Mouse (Mus musculus) kidney, postnatal 0 days (tissue): ENCODE measurements around the gene Anp32a. TPM values are rescaled to one million over a fixed set of nuclear protein-coding genes. Genes with fewer than 3 reads are reported as not detected.
A peak's percentile ranks its signal among the peaks of the same experiment; 100 is the strongest.

ENCODE experiments used
- ATAC-seq: fragments of 200-750 bp; cut with Nextera tagmentation; replicated peaks from 2 replicates; pipeline ENCODE4 v1.8.0; 2017; ENCODE audit warnings: low read depth, moderate number of reproducible peaks, moderate TSS enrichment, moderate library complexity; ENCODE audit not compliant: low FRiP score
- DNase-seq: peaks from one replicate; pipeline ENCODE4 v3.0.0-alpha.2; 2016; ENCODE audit warnings: low spot score
- H3K27ac ChIP-seq: fragments of 300-500 bp; sonication (generic); 2 replicates; pipeline ENCODE4 v1.5.1; 2014; ENCODE audit warnings: mild to moderate bottlenecking
- H3K27me3 ChIP-seq: fragments of 300-500 bp; sonication (generic); 2 replicates; pipeline ENCODE4 v1.6.1; 2014; ENCODE audit warnings: low read length, mixed read lengths; ENCODE audit not compliant: insufficient read depth
- H3K36me3 ChIP-seq: fragments of 300-500 bp; sonication (generic); 2 replicates; pipeline ENCODE4 v1.6.1; 2014; ENCODE audit warnings: low read length, mixed read lengths; ENCODE audit not compliant: insufficient read depth
- H3K4me1 ChIP-seq: fragments of 300-500 bp; sonication (generic); replicated peaks from 2 replicates; pipeline ENCODE4 v1.6.1; 2014; ENCODE audit warnings: antibody characterized with exemption, low read length, mixed read lengths; ENCODE audit not compliant: insufficient read depth
- H3K4me2 ChIP-seq: fragments of 300-500 bp; sonication (generic); 2 replicates; pipeline ENCODE4 v1.6.1; 2014; ENCODE audit warnings: mild to moderate bottlenecking, low read length, moderate library complexity, mixed read lengths
- H3K4me3 ChIP-seq: fragments of 300-500 bp; sonication (generic); replicated peaks from 2 replicates; pipeline ENCODE4 v1.5.1; 2014; ENCODE audit warnings: low read depth, low read length
- H3K9ac ChIP-seq: fragments of 300-500 bp; sonication (generic); 2 replicates; pipeline ENCODE4 v1.6.1; 2014; ENCODE audit warnings: low read depth, low read length
- H3K9me3 ChIP-seq: fragments of 300-500 bp; sonication (generic); replicated peaks from 2 replicates; pipeline ENCODE4 v1.6.1; 2016; ENCODE audit warnings: low read length, inconsistent platforms, mixed read lengths
- CTCF ChIP-seq: IDR thresholded peaks from 2 replicates; pipeline ENCODE4 v1.5.1; 2016; ENCODE audit warnings: antibody characterized with exemption, low read depth, mild to moderate bottlenecking, moderate library complexity
- WGBS: fragments of 180-500 bp; shearing (Covaris S2); extraction: QIAGEN DNeasy Blood & Tissue Kit; methylation state at CpG from one replicate; pipeline ENCODE4 v1.1.7; 2014; 5-methylcytosine and 5-hydroxymethylcytosine counted together
- polyA plus RNA-seq: library from polyadenylated mRNA; unstranded; fragments of >200 nt; fragmentation: Nextera tagmentation; extraction: Ambion mirVana; gene quantifications from 2 replicates; pipeline ENCODE4 v1.2.1, GENCODE M21; 2015

Gene Anp32a
- polyA plus RNA-seq, 1 experiment from 2014 or later: 139 TPM

GRCm38 (mm10) chr9:62350721-62351120, 9.6 kb downstream of the Anp32a start:
- no peak for DNase-seq
- Histone ChIP-seq H3K9ac (no peak overlapping the region), H3K9me3 (no peaks in the 10 kb centered on the region), H3K27me3 (no peaks in the 10 kb centered on the region), H3K4me3 (no peak overlapping the region), H3K4me1 (peaks cover 36% of the 10 kb centered on the region), H3K36me3 (no peaks in the 10 kb centered on the region), H3K27ac (peak overlapping the region; percentile 43), H3K4me2 (0 out of 2 replicates have a peak overlapping the region, but pooled peaks have one; percentile 11)
- WGBS: 71% methylated on average over 2 of the region's 2 CpGs
- ATAC-seq: no peak
- no peak for TF ChIP-seq CTCF

GRCm38 (mm10) chr9:62351200-62351599, 10.1 kb downstream of the Anp32a start:
- Histone ChIP-seq H3K4me1 (peaks cover 35% of the 10 kb centered on the region), H3K9me3 (no peaks in the 10 kb centered on the region), H3K4me2 (peak overlapping the region; percentile 14; the same call in 1 of the 2 replicates), H3K4me3 (no peak overlapping the region), H3K9ac (no peak overlapping the region), H3K27me3 (no peaks in the 10 kb centered on the region), H3K36me3 (no peaks in the 10 kb centered on the region), H3K27ac (peak overlapping the region; percentile 62; the same call in 1 of the 2 replicates)
- 33% methylated on average over 4 of the region's 4 CpGs for WGBS
- DNase-seq: peak; percentile 88
- ATAC-seq: no peak
- no peak for TF ChIP-seq CTCF

GRCm38 (mm10) chr9:62353784-62354183, 12.7 kb downstream of the Anp32a start:
- TF ChIP-seq CTCF: no peak
- Histone ChIP-seq H3K4me2 (no peak overlapping the region), H3K27me3 (no peaks in the 10 kb centered on the region), H3K9me3 (no peaks in the 10 kb centered on the region), H3K36me3 (no peaks in the 10 kb centered on the region), H3K9ac (no peak overlapping the region), H3K4me1 (peaks cover 32% of the 10 kb centered on the region), H3K27ac (no peak overlapping the region), H3K4me3 (no peak overlapping the region)
- ATAC-seq (no peak), DNase-seq (no peak)
- WGBS: 66% methylated on average over 7 of the region's 7 CpGs

- ATAC-seq: no peak
- WGBS: 67% methylated on average over 16 of the region's 16 CpGs
Measured at GRCm38 (mm10) chr9:62354838-62355719, 14.0 kb downstream of the Anp32a start.

GRCm38 (mm10) chr9:62355763-62356162, 14.7 kb downstream of the Anp32a start:
- Histone ChIP-seq H3K9me3 (no peaks in the 10 kb centered on the region), H3K27me3 (no peaks in the 10 kb centered on the region), H3K9ac (no peak overlapping the region), H3K36me3 (no peaks in the 10 kb centered on the region), H3K27ac (no peak overlapping the region), H3K4me2 (no peak overlapping the region), H3K4me3 (no peak overlapping the region), H3K4me1 (peaks cover 15% of the 10 kb centered on the region; the same call in 1 of the 2 replicates)
- 71% methylated on average over 6 of the region's 6 CpGs for WGBS
- no peak for ATAC-seq
- no peak for TF ChIP-seq CTCF
- DNase-seq: no peak

More at GRCm38 (mm10) chr9:62354838-62355719, 14.0 kb downstream of the Anp32a start:
- no peaks in the 10 kb centered on the region for H3K27me3 ChIP-seq
- no peaks in the 10 kb centered on the region for H3K36me3 ChIP-seq
- H3K4me3 ChIP-seq: no peak overlapping the region
- H3K27ac ChIP-seq: peak overlapping the region; percentile 54; the same call in 1 of the 2 replicates
- no peak for DNase-seq
- peaks cover 21% of the 10 kb centered on the region; the same call in 1 of the 2 replicates for H3K4me1 ChIP-seq
- no peak overlapping the region for H3K9ac ChIP-seq
- H3K9me3 ChIP-seq: no peaks in the 10 kb centered on the region
- no peak overlapping the region for H3K4me2 ChIP-seq
- TF ChIP-seq CTCF: no peak

- H3K4me2 ChIP-seq: no peak overlapping the region
Measured at GRCm38 (mm10) chr9:62357593-62357992, 16.5 kb downstream of the Anp32a start.

More at GRCm38 (mm10) chr9:62357593-62357992, 16.5 kb downstream of the Anp32a start:
- peaks cover 21% of the 10 kb centered on the region for H3K4me1 ChIP-seq
- ATAC-seq (no peak), DNase-seq (no peak)
- H3K27me3 ChIP-seq: no peaks in the 10 kb centered on the region
- no peak overlapping the region for H3K4me3 ChIP-seq
- no peak for TF ChIP-seq CTCF
- H3K36me3 ChIP-seq: no peaks in the 10 kb centered on the region
- 84% methylated on average over 8 of the region's 8 CpGs for WGBS
- no peak overlapping the region for H3K27ac ChIP-seq
- no peak overlapping the region for H3K9ac ChIP-seq
- no peaks in the 10 kb centered on the region for H3K9me3 ChIP-seq
